Mouse (Mus musculus) bone marrow, adult 2 months (tissue): ENCODE data around the gene Zscan5b. TPM values are rescaled to one million over a fixed set of nuclear protein-coding genes. Genes with fewer than 3 reads are reported as not detected.

Experiments
- H3K27ac ChIP-seq: fragments of 200-500 bp; 2 replicates; pipeline ENCODE4 v1.5.1; 2012; ENCODE audit warnings: low read depth, mild to moderate bottlenecking, control low read depth, inconsistent platforms, low read length; ENCODE audit not compliant: control insufficient read depth, poor library complexity, insufficient read depth
- H3K4me1 ChIP-seq: fragments of 200-500 bp; 2 replicates; pipeline ENCODE4 v1.6.1; 2011; ENCODE audit warnings: low read length; ENCODE audit not compliant: control insufficient read depth, insufficient read depth
- H3K4me3 ChIP-seq: fragments of 200-500 bp; replicated peaks from 2 replicates; pipeline ENCODE3; 2011; ENCODE audit warnings: mild to moderate bottlenecking, low read depth, low read length, control low read depth; ENCODE audit not compliant: control insufficient read depth
- CTCF ChIP-seq: fragments of 200-500 bp; IDR thresholded peaks from 2 replicates; pipeline ENCODE4 v1.5.1; 2011; ENCODE audit warnings: low read length, control low read depth; ENCODE audit not compliant: control insufficient read depth, insufficient read depth
- POLR2A ChIP-seq: fragments of 200-500 bp; IDR thresholded peaks from 2 replicates; pipeline ENCODE4 v1.6.1; 2011; ENCODE audit warnings: low read depth, mild to moderate bottlenecking, control low read depth, low read length, borderline replicate concordance; ENCODE audit not compliant: control insufficient read depth
- WGBS: fragments of 180-500 bp; shearing (Covaris S2); methylation state at CpG from one replicate; pipeline ENCODE4 v1.1.7; 2018; 5-methylcytosine and 5-hydroxymethylcytosine counted together
- polyA plus RNA-seq: library from polyadenylated mRNA; stranded (reverse); fragments of >200 nt; gene quantifications from 2 replicates; pipeline ENCODE4 v1.2.4, GENCODE M21; 2011; ENCODE audit warnings: low replicate concordance; ENCODE audit not compliant: missing spikeins, insufficient read depth, insufficient read length

Zscan5b gene
- polyA plus RNA-seq, 1 experiment: not detected

DNA sequence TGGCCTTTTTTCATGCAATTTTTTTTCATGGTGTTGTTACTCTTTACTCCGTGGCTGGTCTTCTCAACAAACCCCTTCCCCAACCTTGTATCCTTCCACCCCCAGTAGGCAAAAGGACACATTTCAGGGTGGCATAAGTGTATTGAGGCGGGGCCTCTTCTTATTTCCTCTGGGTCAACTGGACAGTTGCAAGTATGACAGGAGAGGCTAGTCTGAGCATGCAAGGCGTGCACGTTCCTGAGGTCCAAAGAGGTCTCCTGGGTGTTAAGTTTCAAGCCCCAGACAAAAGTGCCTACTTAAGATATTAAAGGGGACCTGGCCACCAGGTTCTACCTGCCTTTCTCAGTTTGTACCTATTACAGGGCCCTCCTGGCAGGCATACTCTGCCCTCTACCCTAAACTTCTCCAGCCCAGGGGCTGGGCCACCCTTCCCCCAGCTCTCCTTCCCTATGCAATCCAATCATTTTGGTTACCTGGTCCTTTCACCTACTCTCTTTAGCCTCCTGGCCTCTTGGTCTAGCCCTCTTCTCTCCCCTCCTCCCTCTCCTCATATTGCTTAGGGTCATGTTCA, 62.4 kb downstream of the Zscan5b start:
- TF ChIP-seq CTCF: no peak
- TF ChIP-seq POLR2A: no peak
- 91% methylated on average over 4 of the region's 4 CpGs for WGBS
- H3K4me3 ChIP-seq: no peak overlapping the region
- no peaks in the 10 kb centered on the region; the same call in 1 of the 2 replicates for H3K4me1 ChIP-seq
- H3K27ac ChIP-seq: no peak overlapping the region

DNA sequence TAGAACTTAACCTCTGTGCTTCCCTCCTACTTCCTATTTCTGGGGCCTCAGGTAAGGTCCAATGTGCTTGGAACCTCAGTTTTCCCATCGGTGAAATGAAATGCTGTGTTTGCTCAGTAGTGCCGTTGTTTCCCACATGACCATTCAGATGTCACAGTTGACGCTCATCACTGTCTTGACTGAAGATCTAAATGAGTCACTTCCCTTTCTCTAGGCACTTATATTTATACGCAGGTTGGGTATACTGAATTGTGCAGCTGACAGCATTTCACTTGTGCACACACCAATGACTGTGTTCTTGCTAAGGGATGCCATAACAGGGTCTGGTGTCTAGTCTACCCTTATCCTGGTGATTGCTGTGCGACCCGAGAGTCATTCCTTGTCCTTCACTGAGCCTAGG, 63.3 kb downstream of the Zscan5b start:
- H3K4me1 ChIP-seq: no peaks in the 10 kb centered on the region; the same call in 1 of the 2 replicates
- 47% methylated on average over 6 of the region's 6 CpGs for WGBS
- no peak overlapping the region for H3K4me3 ChIP-seq
- TF ChIP-seq POLR2A: no peak
- TF ChIP-seq CTCF: no peak
- no peak overlapping the region for H3K27ac ChIP-seq

DNA sequence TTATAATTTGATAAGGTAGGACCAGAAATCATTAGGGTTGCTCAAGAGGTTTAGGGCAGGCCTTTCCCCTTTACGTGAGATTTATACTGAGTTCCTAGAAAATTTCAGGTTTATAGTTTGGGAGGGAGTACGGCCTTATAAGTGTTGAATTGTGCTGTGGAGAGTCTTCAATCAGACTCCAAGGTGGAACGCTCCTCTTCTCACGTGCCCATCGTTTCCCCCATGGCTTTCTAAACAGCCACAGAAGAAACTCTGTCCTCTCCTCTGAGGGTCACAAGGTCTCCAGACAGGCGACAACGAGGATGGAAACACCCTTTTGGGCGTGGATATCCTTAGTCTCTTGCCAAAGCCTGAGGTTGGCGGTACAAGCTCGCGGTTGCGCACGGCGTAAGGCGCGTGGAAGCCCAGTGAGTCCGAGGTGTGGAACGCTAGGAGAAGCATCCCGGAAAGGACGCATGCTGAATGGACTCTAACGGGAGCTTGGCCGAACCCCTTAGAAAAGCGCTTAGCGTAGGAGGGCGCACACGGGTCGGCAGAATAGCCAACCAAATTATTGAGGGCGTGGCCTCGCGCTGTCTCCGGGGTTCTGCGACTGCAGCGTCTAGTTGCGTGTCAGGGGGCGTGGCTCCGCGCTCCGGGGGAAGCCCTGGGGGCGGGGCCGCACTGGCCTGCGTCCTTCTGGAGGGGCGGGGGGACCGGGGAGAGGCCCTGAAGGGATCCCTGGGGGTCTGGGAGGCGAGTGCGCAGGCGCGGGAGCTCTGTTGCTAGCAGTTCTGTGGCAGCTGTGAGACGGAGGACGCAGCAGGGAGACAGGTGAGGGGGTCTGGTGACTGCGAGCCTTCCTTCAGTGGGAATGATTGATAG, 64.0 kb downstream of the Zscan5b start, which contains the start of gene Zfp667:
TSS of gene Zfp667 (plus strand) at position 738 of the 864 bp plus-strand sequence.
- Histone ChIP-seq H3K4me1 (no peaks in the 10 kb centered on the region; the same call in 1 of the 2 replicates), H3K4me3 (peak within 1 kb of the TSS; percentile 95), H3K27ac (peak within 1 kb of the TSS; percentile 59)
- WGBS: 1% methylated on average over 50 of the region's 50 CpGs
- TF ChIP-seq POLR2A (0 out of 2 replicates have a peak, but pooled peaks have one; percentile 14), CTCF (no peak)

DNA sequence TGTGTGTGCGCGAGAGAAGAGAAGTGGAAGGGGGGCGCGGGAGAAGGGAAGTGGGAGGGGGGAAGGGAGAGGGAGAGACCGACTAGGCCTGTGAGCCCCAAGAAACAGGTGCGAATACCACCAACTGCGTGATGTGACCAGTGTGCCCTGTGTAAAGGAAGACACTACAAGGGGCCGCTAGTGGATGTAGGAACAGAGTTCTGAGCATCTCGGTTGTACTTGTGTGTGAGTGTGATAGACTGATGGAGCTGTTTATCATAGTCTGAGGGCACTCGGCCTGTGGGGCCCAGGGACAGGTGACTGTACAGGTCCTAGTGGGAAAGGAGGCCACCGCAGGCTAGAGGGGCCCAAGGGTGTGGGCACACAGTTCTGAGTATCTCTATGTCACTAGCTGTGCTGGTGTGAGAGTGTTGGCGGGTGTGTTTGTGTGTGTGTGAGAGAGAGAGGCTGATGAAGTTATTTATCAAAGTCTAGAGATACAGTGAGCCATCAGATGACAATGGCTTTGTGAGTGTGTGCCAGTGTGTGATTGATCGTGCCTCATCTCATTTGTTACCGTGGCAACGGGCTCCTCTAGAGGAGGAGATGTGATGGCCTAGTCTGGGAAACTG, 64.9 kb downstream of the Zscan5b start:
- 31% methylated on average over 15 of the region's 15 CpGs for WGBS

More for the DNA sequence above, 64.9 kb downstream of the Zscan5b start:
- TF ChIP-seq POLR2A (no peak), CTCF (no peak)
- H3K4me1 ChIP-seq: no peaks in the 10 kb centered on the region; the same call in 1 of the 2 replicates
- peak overlapping the region; percentile 95 for H3K4me3 ChIP-seq
- H3K27ac ChIP-seq: no peak overlapping the region

Other genes with a start within 250 kb of the Zscan5b start
- gene Vmn1r65, start 211.3 kb upstream of the Zscan5b start, polyA plus RNA-seq: not detected in 2 replicates
- gene Nlrp4c, start 177.1 kb upstream of the Zscan5b start, polyA plus RNA-seq: not detected in 2 replicates
- 15.3 and 38.1 TPM in 2 replicates for gene Zfp787, start 66.3 kb upstream of the Zscan5b start, polyA plus RNA-seq
- 9.5 and 14.9 TPM in 2 replicates for gene Zfp444, start 50.1 kb upstream of the Zscan5b start, polyA plus RNA-seq
- not detected in 2 replicates for gene Galp, start 25.2 kb upstream of the Zscan5b start, polyA plus RNA-seq
- gene Epp13, start 30.4 kb downstream of the Zscan5b start, polyA plus RNA-seq: not detected in 2 replicates
- 1.2 TPM in 1 of 2 replicates, not detected in the other for gene Zfp667, start 64.3 kb downstream of the Zscan5b start, polyA plus RNA-seq
- gene Zfp583, start 109.0 kb downstream of the Zscan5b start, polyA plus RNA-seq: 1.0 TPM in 1 of 2 replicates, not detected in the other
- not detected in 2 replicates for gene Gm3854, start 121.5 kb downstream of the Zscan5b start, polyA plus RNA-seq
- gene Zfp78, start 141.0 kb downstream of the Zscan5b start, polyA plus RNA-seq: 0.45 and 1.0 TPM in 2 replicates
- 1.2 and 3.0 TPM in 2 replicates for gene Zfp28, start 161.0 kb downstream of the Zscan5b start, polyA plus RNA-seq
- not detected in 2 replicates for gene Smim17, start 176.4 kb downstream of the Zscan5b start, polyA plus RNA-seq
- not detected in 2 replicates for gene Gm20715, start 188.0 kb downstream of the Zscan5b start, polyA plus RNA-seq
- not detected in 2 replicates for gene Olfr1344, start 216.4 kb downstream of the Zscan5b start, polyA plus RNA-seq
- 0.14 TPM in 1 of 2 replicates, not detected in the other for gene Olfr1336, start 233.9 kb downstream of the Zscan5b start, polyA plus RNA-seq
- gene Olfr1346, start 244.8 kb downstream of the Zscan5b start, polyA plus RNA-seq: 0.27 TPM in 1 of 2 replicates, not detected in the other